Mouse (Mus musculus): ENCODE data around the gene Cdh24.

The Cdh24 gene

GRCm38 (mm10) chr14:54641305-54641969 lies at the start of gene Cdh24:
Gene Cdh24, minus strand, starts transcription at chr14:54641364.
- DNase-seq (ENCODE audit: low read depth): peak; percentile 37

GRCm38 (mm10) chr14:54687251-54687650 lies 46.1 kb upstream of the Cdh24 start:
- DNase-seq (ENCODE audit: low read depth): no peak

GRCm38 (mm10) chr14:54686522-54687143 lies 45.5 kb upstream of the Cdh24 start, which contains the start of gene Acin1:
Gene Acin1, minus strand, starts transcription at chr14:54686931.
- peak; percentile 99 for DNase-seq (ENCODE audit: low read depth)

GRCm38 (mm10) chr14:54686063-54686521 lies 44.9 kb upstream of the Cdh24 start, which contains the start of gene 1700123O20Rik:
Gene 1700123O20Rik, plus strand, starts transcription at chr14:54686216.
- DNase-seq (ENCODE audit: low read depth): peak; percentile 71

GRCm38 (mm10) chr14:54685471-54685870 lies 44.3 kb upstream of the Cdh24 start:
- DNase-seq (ENCODE audit: low read depth): no peak

- DNase-seq (ENCODE audit: low read depth): no peak
Measured at GRCm38 (mm10) chr14:54682396-54682795, 41.2 kb upstream of the Cdh24 start.

- DNase-seq (ENCODE audit: low read depth): no peak
Measured at GRCm38 (mm10) chr14:54678657-54679304, 37.6 kb upstream of the Cdh24 start.

- no peak for DNase-seq (ENCODE audit: low read depth)
Measured at GRCm38 (mm10) chr14:54676290-54676689, 35.1 kb upstream of the Cdh24 start.

GRCm38 (mm10) chr14:54674317-54674716 lies 33.2 kb upstream of the Cdh24 start:
- no peak for DNase-seq (ENCODE audit: low read depth)

GRCm38 (mm10) chr14:54669381-54669780 lies 28.2 kb upstream of the Cdh24 start:
- no peak for DNase-seq (ENCODE audit: low read depth)

GRCm38 (mm10) chr14:54664477-54665222 lies 23.5 kb upstream of the Cdh24 start:
- no peak for DNase-seq (ENCODE audit: low read depth)

- DNase-seq (ENCODE audit: low read depth): no peak
Measured at GRCm38 (mm10) chr14:54660009-54660408, 18.8 kb upstream of the Cdh24 start.

- peak; percentile 83 for DNase-seq (ENCODE audit: low read depth)
Measured at GRCm38 (mm10) chr14:54653496-54653895, 12.3 kb upstream of the Cdh24 start.

GRCm38 (mm10) chr14:54652787-54653186 lies 11.6 kb upstream of the Cdh24 start:
- DNase-seq (ENCODE audit: low read depth): no peak

GRCm38 (mm10) chr14:54651556-54651955 lies 10.4 kb upstream of the Cdh24 start:
- no peak for DNase-seq (ENCODE audit: low read depth)

GRCm38 (mm10) chr14:54650621-54651454 lies 9.7 kb upstream of the Cdh24 start:
- peak; percentile 73 for DNase-seq (ENCODE audit: low read depth)

- no peak for DNase-seq (ENCODE audit: low read depth)
Measured at GRCm38 (mm10) chr14:54647900-54648299, 6.7 kb upstream of the Cdh24 start.

- no peak for DNase-seq (ENCODE audit: low read depth)
Measured at GRCm38 (mm10) chr14:54646898-54647636, 5.9 kb upstream of the Cdh24 start.

GRCm38 (mm10) chr14:54646455-54646854 lies 5.3 kb upstream of the Cdh24 start:
- no peak for DNase-seq (ENCODE audit: low read depth)

- no peak for DNase-seq (ENCODE audit: low read depth)
Measured at GRCm38 (mm10) chr14:54644294-54644693, 3.1 kb upstream of the Cdh24 start.

GRCm38 (mm10) chr14:54643011-54643410 lies 1.8 kb upstream of the Cdh24 start:
- no peak for DNase-seq (ENCODE audit: low read depth)
